Mouse (Mus musculus) midbrain, postnatal 0 days (tissue): ENCODE measurements around the gene Eif5. TPM values are rescaled to one million over a fixed set of nuclear protein-coding genes. Genes with fewer than 3 reads are reported as not detected.

Experiments
- ATAC-seq: fragments of 200-750 bp; cut with Nextera tagmentation; 2 replicates; pipeline ENCODE4 v1.8.0; 2017; ENCODE audit warnings: moderate number of reproducible peaks, mild to moderate bottlenecking, moderate TSS enrichment, moderate library complexity; ENCODE audit not compliant: low FRiP score
- DNase-seq: peaks from one replicate; pipeline ENCODE4 v3.0.0-alpha.2; 2015; ENCODE audit warnings: low spot score
- H3K27ac ChIP-seq: fragments of 300-500 bp; sonication (generic); 2 replicates; pipeline ENCODE4 v1.5.1; 2014; ENCODE audit warnings: low read depth, mild to moderate bottlenecking, low read length, mixed read lengths
- H3K27me3 ChIP-seq: fragments of 300-500 bp; sonication (generic); 2 replicates; pipeline ENCODE4 v1.6.1; 2014; ENCODE audit warnings: low read length, control low read depth, mixed read lengths; ENCODE audit not compliant: insufficient read depth
- H3K36me3 ChIP-seq: fragments of 300-500 bp; sonication (generic); 2 replicates; pipeline ENCODE4 v1.6.1; 2014; ENCODE audit warnings: low read length, control low read depth, mixed read lengths; ENCODE audit not compliant: insufficient read depth
- H3K4me1 ChIP-seq: fragments of 300-500 bp; sonication (generic); 2 replicates; pipeline ENCODE4 v1.6.1; 2014; ENCODE audit warnings: mild to moderate bottlenecking, control low read depth, antibody characterized with exemption, low read length, mixed read lengths; ENCODE audit not compliant: insufficient read depth
- H3K4me2 ChIP-seq: fragments of 300-500 bp; sonication (generic); 2 replicates; pipeline ENCODE4 v1.6.1; 2014; ENCODE audit warnings: low read depth, mild to moderate bottlenecking, low read length, mixed read lengths; ENCODE audit not compliant: poor library complexity, severe bottlenecking
- H3K4me3 ChIP-seq: fragments of 300-500 bp; sonication (generic); 2 replicates; pipeline ENCODE4 v1.5.1; 2014; ENCODE audit warnings: low read depth, mild to moderate bottlenecking, low read length, moderate library complexity
- H3K9ac ChIP-seq: fragments of 300-500 bp; sonication (generic); replicated peaks from 2 replicates; pipeline ENCODE4 v1.6.1; 2014; ENCODE audit warnings: mild to moderate bottlenecking, low read length, moderate library complexity, mixed read lengths; ENCODE audit not compliant: poor library complexity, severe bottlenecking
- H3K9me3 ChIP-seq: fragments of 300-500 bp; sonication (generic); 2 replicates; pipeline ENCODE4 v1.6.1; 2016; ENCODE audit warnings: low read length, control low read depth
- CTCF ChIP-seq: IDR thresholded peaks from 2 replicates; pipeline ENCODE4 v1.5.1; 2016; ENCODE audit warnings: antibody characterized with exemption, mild to moderate bottlenecking
- WGBS: fragments of 180-500 bp; shearing (Covaris S2); extraction: QIAGEN DNeasy Blood & Tissue Kit; methylation state at CpG from one replicate; pipeline ENCODE4 v1.1.7; 2014; 5-methylcytosine and 5-hydroxymethylcytosine counted together
- polyA plus RNA-seq: library from polyadenylated mRNA; unstranded; fragments of >200 nt; fragmentation: Nextera tagmentation; extraction: Ambion mirVana; gene quantifications from 2 replicates; pipeline ENCODE4 v1.2.1, GENCODE M21; 2015
- total RNA-seq: library from RNA; depleted of rRNA; stranded (reverse); fragments of >200 nt; gene quantifications from 2 replicates; pipeline ENCODE4 v1.2.3, GENCODE M21; 2014; rRNA removed

The Eif5 gene
- total and polyA plus RNA-seq, 2 experiments from 2014 or later, result 283 to 640 TPM

GRCm38 (mm10) chr12:111587252-111587651 lies 49.4 kb downstream of the Eif5 start:
- H3K27me3 ChIP-seq, result no peaks in the 10 kb centered on the region
- H3K36me3 ChIP-seq, result no peaks in the 10 kb centered on the region
- 86% methylated on average over 12 of the region's 12 CpGs for WGBS
- no peak overlapping the region for H3K4me2 ChIP-seq
- H3K9me3 ChIP-seq, result no peaks in the 10 kb centered on the region
- no peaks in the 10 kb centered on the region for H3K4me1 ChIP-seq
- TF ChIP-seq CTCF, result no peak
- ATAC-seq (no peak), DNase-seq (no peak)
- no peak overlapping the region for H3K4me3 ChIP-seq
- H3K9ac ChIP-seq, result no peak overlapping the region
- H3K27ac ChIP-seq, result no peak overlapping the region

- no peak overlapping the region for H3K4me3 ChIP-seq
- WGBS, result 83% methylated on average over 14 of the region's 14 CpGs
- ATAC-seq, result no peak
- no peak overlapping the region for H3K27ac ChIP-seq
- 0 out of 2 replicates have a peak, but pooled peaks cover 7% of the 10 kb centered on the region for H3K36me3 ChIP-seq
- no peaks in the 10 kb centered on the region for H3K4me1 ChIP-seq
- no peaks in the 10 kb centered on the region for H3K27me3 ChIP-seq
- H3K9ac ChIP-seq, result no peak overlapping the region
- TF ChIP-seq CTCF, result no peak
- peak; percentile 12 for DNase-seq
- H3K4me2 ChIP-seq, result no peak overlapping the region
- no peaks in the 10 kb centered on the region for H3K9me3 ChIP-seq
Measured at GRCm38 (mm10) chr12:111592407-111593021, 54.7 kb downstream of the Eif5 start.

GRCm38 (mm10) chr12:111593775-111594174 lies 56.0 kb downstream of the Eif5 start:
- no peak overlapping the region for H3K9ac ChIP-seq
- H3K4me1 ChIP-seq, result no peaks in the 10 kb centered on the region
- no peaks in the 10 kb centered on the region for H3K9me3 ChIP-seq
- no peak for ATAC-seq
- no peak for TF ChIP-seq CTCF
- H3K4me3 ChIP-seq, result no peak overlapping the region
- H3K36me3 ChIP-seq, result 0 out of 2 replicates have a peak, but pooled peaks cover 7% of the 10 kb centered on the region
- no peak overlapping the region for H3K4me2 ChIP-seq
- WGBS, result 65% methylated on average over 2 of the region's 2 CpGs
- DNase-seq, result no peak
- no peaks in the 10 kb centered on the region for H3K27me3 ChIP-seq
- H3K27ac ChIP-seq, result no peak overlapping the region

Other genes starting within 250 kb of the Eif5 start
- gene Cdc42bpb, start 160.3 kb upstream of the Eif5 start, total RNA-seq, result 190 and 259 TPM in 2 replicates
- 35.4 and 36.4 TPM in 2 replicates for gene Cdc42bpb, start 160.3 kb upstream of the Eif5 start, polyA plus RNA-seq
- gene Lbhd2, start 131.2 kb upstream of the Eif5 start, total RNA-seq, result 4.4 and 6.4 TPM in 2 replicates
- gene Lbhd2, start 131.2 kb upstream of the Eif5 start, polyA plus RNA-seq, result 18.2 and 19.9 TPM in 2 replicates
- 2.4 and 3.3 TPM in 2 replicates for gene Exoc3l4, start 121.0 kb upstream of the Eif5 start, total RNA-seq
- 1.7 and 2.8 TPM in 2 replicates for gene Exoc3l4, start 121.0 kb upstream of the Eif5 start, polyA plus RNA-seq
- 1.5 and 3.8 TPM in 2 replicates for gene Tnfaip2, start 95.5 kb upstream of the Eif5 start, total RNA-seq
- 0.38 and 0.49 TPM in 2 replicates for gene Tnfaip2, start 95.5 kb upstream of the Eif5 start, polyA plus RNA-seq
- gene Gm266, start 52.2 kb upstream of the Eif5 start, total RNA-seq, result 9.6 and 12.6 TPM in 2 replicates
- 8.4 and 9.7 TPM in 2 replicates for gene Gm266, start 52.2 kb upstream of the Eif5 start, polyA plus RNA-seq
- 112 and 141 TPM in 2 replicates for gene Mark3, start 36.5 kb downstream of the Eif5 start, total RNA-seq
- 31.8 and 41.3 TPM in 2 replicates for gene Mark3, start 36.5 kb downstream of the Eif5 start, polyA plus RNA-seq
- 1,673 and 2,112 TPM in 2 replicates for gene Ckb, start 134.3 kb downstream of the Eif5 start, total RNA-seq
- gene Ckb, start 134.3 kb downstream of the Eif5 start, polyA plus RNA-seq, result 1,654 and 1,809 TPM in 2 replicates
- 23.2 and 27.5 TPM in 2 replicates for gene Trmt61a, start 140.1 kb downstream of the Eif5 start, total RNA-seq
- gene Trmt61a, start 140.1 kb downstream of the Eif5 start, polyA plus RNA-seq, result 8.4 and 8.7 TPM in 2 replicates
- 28.7 and 43.5 TPM in 2 replicates for gene Bag5, start 175.2 kb downstream of the Eif5 start, total RNA-seq
- gene Bag5, start 175.2 kb downstream of the Eif5 start, polyA plus RNA-seq, result 68.7 and 70.8 TPM in 2 replicates
- gene Apopt1, start 175.2 kb downstream of the Eif5 start, total RNA-seq, result 17.9 and 27.8 TPM in 2 replicates
- gene Apopt1, start 175.2 kb downstream of the Eif5 start, polyA plus RNA-seq, result 63.1 and 67.0 TPM in 2 replicates
- 509 and 579 TPM in 2 replicates for gene Klc1, start 220.8 kb downstream of the Eif5 start, total RNA-seq
- 653 and 669 TPM in 2 replicates for gene Klc1, start 220.8 kb downstream of the Eif5 start, polyA plus RNA-seq